Mouse (Mus musculus): ENCODE measurements around the gene Agmo.

- TF ChIP-seq POLR2A (IDR thresholded peaks at IDR 0.05; ENCODE audit: low read depth, low read length) (no peak), CTCF (IDR thresholded peaks at IDR 0.05; ENCODE audit: borderline replicate concordance, insufficient read depth, low read length) (no peak)
Measured at GRCm38 (mm10) chr12:37498871-37499270, 257.4 kb downstream of the Agmo start.
